ENCODE assay signal across 8 mouse cellular contexts in the genomic region with DNA sequence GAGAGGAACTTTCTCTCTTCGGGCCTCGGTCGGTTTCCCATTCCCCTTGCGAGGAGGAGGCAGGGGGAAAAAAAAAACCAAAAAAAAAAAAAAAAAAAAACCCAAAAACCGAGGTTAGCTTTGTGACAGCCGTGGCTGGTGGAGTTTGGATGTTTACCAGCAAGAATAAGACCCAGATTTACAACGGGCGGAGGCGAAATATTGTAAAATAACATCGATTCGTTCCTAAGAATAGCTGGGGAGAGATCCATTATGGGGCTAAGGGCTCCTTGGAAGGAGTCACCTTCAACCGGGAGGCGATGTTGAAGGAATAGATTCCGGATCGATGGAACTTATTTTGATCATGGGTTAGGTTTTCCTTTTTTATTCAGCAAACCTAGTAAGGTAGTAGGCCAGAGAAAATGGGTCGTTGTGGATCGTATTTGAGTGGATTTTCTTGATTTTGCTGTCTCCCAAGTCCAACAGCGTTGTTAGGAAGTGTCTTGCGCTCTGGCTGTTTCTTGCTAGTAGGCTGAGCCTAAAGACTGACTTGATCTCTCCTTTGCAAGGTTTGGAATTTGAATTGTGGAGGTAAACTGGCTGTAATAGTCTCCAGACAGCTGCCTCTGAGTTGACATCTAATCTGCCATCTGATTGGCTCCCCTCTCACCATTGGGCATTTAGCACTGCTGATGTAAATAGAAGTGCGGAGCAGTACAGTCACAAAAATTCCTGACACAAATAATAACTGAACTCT. TPM values are rescaled to one million over a fixed set of nuclear protein-coding genes. Genes with fewer than 3 reads are reported as not detected.
DNase-seq lines count a peak whose midpoint lies in the region; ATAC-seq lines count a peak whose summit lies in the region.

No protein-coding gene starts in this region.

- 0 out of 2 replicates have a peak, but pooled peaks have one; percentile 6 for ATAC-seq in granulocyte monocyte progenitor cell, adult 5-6 weeks (replicated peaks; ENCODE audit: poor library complexity, severe bottlenecking)
- peak; percentile 30; the same call in 1 of the 2 replicates for ATAC-seq in megakaryocyte-erythroid progenitor cell, adult 5-6 weeks (replicated peaks; ENCODE audit: low FRiP score, low TSS enrichment, poor library complexity, severe bottlenecking)

- peak; percentile 79 for DNase-seq in adrenal gland, adult 2 months
- no peak for DNase-seq in adrenal gland, adult 18-20 months (ENCODE audit: low spot score in 2 of 2)
- peak; percentile 41 for DNase-seq in thymus, postnatal 25 days
- no peak for DNase-seq in thymus, adult 18-20 months
- peak; percentile 40 for DNase-seq in kidney, postnatal 10 days
- DNase-seq in yolk sac, embryonic 10.5 days (ENCODE audit: low spot score): peak; percentile 49

RNA-seq across cellular contexts. Expression of a gene that starts 2.9 kb away (rescaled TPM):
- 10 to 100 TPM; 52.1 to 83.8 TPM for total RNA-seq in adrenal gland, adult 2 months (2021)
- polyA plus RNA-seq in adrenal gland, adult 2 months (2012; rRNA removed): 130 and 174 TPM in 2 replicates
- total RNA-seq in adrenal gland, adult 18-20 months (2021): 10 to 100 TPM; 43.4 to 59.1 TPM
- total RNA-seq in granulocyte monocyte progenitor cell, adult 5-6 weeks (2014; fragmentation: Nextera tagmentation): 39.2 and 51.1 TPM in 2 replicates
- 24.1 and 29.4 TPM in 2 replicates for total RNA-seq in granulocyte monocyte progenitor cell, adult 5-6 weeks (2017)
- total RNA-seq in megakaryocyte-erythroid progenitor cell, adult 5-6 weeks (2014; fragmentation: Nextera tagmentation): 28.8 and 29.2 TPM in 2 replicates
- total RNA-seq in megakaryocyte-erythroid progenitor cell, adult 5-6 weeks (2017): 9.2 and 17.7 TPM in 2 replicates

Comparison
In these comparisons a context has a peak if more than half of its experiments do, and no peak if none do; other contexts are left out.
1. DNase-seq: peak in adrenal gland, adult 2 months (single experiment), thymus, postnatal 25 days (single experiment), kidney, postnatal 10 days (single experiment) and yolk sac, embryonic 10.5 days (single experiment); none in adrenal gland, adult 18-20 months (0 of 2) and thymus, adult 18-20 months (0 of 2).